Mouse (Mus musculus): ENCODE data around the gene Fbxo31.

Gene Fbxo31

DNA sequence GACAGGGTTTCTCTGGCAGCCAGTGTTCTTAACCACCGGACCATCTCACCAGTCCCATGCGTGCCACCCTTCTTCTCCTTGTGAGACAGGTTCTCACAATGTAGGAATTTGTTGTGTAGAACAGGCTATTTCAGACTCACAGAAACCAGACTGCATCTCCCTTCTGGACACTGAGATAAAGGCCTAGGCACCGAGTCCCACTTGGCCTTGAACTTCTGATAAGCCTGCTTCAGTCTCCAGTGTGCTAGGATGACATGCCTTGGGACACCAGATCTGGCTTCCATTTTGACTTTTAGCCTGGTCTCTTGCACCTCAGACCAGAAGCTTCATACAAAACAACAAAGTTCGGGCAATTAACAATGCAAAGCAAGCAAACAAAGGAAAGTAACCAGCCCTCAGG, 10.1 kb upstream of the Fbxo31 start:
- DNase-seq (ENCODE audit: low read depth), result no peak

DNA sequence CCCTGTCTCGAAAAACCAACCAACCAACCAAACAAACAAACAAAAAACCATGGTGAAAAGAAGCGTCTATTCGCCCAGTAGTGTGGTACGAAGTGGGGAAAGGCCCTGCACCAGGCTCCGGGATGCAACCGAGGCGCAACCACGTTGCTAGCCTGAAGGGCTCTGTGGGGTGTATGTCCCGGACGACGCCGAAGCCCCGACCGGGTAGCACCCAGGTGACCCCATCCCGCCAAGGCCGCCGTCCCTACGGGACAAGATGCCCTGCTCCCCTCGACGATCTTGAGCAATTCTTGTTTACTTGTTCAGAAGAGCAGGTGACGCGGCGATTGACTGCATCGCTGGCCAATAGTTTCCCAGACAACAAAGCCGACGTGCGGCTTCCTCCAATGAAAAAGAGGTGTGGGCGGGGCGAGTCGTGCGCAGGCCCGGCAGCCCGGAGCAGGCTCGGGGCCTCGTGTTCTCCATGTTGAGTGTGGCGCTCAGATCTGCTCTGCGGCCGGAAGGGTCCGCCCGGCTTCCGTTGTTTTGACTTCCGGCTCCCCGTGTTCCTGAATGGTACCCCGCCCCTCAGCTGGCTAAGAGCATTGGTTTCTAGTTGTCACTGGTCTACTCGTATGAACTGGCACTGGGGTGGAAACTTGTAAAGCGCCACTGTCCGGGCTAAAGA, 6.7 kb upstream of the Fbxo31 start:
- peak; percentile 96 for DNase-seq (ENCODE audit: low read depth)

DNA sequence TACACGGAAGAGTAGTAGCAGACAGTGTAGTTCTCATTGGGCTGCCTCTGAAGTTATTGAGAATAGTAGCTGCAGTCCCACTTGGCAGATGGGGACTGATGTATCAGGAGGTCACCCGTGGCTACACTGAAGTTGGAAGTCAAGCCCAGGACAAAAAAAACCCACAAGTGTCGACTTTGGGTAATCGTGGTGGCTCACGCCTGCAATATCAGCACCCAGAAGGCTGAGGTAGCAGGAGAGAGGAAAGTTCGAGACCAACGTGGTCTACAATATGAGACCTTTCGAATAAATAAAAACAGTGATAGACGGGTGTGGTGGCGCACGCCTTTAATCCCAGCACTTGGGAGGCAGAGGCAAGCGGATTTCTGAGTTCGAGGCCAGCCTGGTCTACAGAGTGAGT, 6.1 kb upstream of the Fbxo31 start:
- DNase-seq (ENCODE audit: low read depth), result no peak

DNA sequence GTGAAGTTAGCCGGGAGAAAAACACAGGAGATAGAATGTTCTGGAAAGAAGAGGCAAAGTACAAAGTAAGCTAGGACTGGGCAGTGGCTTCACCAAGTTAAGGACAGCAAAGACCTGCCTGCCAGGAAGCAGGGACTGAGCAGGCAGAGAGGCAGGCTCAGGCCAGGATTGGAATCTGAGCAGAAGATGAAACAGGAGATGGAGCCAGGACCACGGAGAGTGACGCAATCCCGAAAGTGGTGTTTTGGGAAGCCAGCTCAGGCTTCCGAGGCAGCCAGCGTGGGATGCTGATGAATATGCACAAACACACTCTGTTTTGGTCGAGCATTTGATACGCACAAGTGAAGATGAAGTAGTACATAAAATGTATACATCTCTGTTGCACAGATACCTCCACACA, 5.0 kb upstream of the Fbxo31 start:
- no peak for DNase-seq (ENCODE audit: low read depth)

DNA sequence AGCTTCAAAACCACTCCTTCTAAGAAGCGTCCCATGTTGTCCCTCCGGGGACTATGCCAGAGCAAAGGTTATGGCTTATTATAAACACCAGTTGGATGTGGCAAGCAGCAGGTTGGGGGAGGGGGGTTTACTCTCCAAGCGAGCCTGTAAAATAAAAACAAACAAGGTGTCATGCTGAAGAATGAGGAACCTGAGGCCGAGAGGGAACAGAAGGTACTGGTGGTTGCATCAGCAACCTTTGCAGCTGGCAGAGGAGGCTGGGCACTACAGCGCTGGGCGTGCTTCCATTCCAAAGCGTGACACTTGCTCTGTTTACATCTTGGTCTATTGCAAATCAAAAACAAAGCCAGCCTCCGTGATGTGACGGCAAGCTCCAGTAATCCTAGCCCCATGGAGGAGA, 1.9 kb upstream of the Fbxo31 start:
- no peak for DNase-seq (ENCODE audit: low read depth)

DNA sequence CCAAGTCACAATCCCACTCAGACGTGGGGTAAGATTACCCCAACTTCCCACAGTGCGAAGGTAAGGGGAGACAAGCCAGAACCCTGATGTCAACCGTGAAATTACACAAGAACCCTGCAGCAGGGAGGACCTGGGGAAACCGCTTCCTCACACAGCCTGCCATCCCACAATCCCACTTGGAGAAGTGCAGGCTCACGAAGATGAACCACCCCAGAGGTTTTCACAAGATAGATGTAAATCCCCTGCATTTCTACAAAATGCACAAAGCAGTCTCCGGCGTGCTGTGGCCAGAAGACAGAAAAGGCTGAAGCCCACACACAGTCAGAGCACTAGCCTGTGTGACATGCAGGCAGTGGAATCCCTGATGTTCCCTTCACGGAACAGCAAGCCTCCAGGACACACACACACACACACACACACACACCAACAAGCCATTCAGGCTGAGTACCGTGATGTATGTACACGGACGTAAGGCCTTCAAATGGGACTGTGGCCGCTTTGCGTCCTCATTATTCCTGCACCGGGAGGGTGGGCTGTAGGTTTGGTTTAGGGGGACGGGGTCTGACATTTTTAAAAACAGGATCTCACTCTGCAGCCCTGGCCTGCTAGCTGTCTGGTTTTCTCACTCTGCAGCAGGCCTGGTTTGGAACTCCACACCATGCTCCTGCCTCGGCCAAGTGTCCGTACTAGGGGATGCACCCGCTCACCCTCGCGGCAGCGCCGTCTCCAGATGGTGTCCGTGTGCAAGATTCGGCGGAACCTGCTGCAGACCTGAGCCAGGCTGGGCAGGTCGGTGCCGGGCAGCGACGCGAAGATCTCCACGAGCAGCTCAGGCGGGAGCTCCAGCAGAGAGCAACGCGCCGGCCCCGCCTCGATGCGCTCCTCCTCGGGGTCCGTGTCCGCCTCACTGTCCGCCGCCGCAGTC, 593 bp downstream of the Fbxo31 start:
- DNase-seq (ENCODE audit: low read depth), result no peak

DNA sequence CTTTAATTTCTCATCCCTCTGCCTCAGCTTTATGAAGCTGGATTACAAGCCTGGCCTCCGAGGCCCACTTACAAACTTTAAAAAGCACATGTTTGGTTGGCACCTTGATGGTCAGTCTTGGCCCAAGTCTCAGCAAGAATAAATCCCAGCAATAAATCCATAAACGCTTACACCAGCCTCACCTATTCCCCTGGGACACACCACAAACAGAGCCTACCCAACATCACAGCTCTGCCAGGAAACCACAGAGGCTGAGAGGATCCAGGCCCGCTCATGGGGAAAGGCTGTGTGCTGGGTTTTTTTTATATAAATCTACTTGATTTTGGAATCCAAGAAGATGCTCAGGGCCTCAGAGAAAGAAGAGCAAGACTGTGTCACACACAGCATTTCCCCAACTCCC, 2.9 kb downstream of the Fbxo31 start:
- DNase-seq (ENCODE audit: low read depth), result no peak

DNA sequence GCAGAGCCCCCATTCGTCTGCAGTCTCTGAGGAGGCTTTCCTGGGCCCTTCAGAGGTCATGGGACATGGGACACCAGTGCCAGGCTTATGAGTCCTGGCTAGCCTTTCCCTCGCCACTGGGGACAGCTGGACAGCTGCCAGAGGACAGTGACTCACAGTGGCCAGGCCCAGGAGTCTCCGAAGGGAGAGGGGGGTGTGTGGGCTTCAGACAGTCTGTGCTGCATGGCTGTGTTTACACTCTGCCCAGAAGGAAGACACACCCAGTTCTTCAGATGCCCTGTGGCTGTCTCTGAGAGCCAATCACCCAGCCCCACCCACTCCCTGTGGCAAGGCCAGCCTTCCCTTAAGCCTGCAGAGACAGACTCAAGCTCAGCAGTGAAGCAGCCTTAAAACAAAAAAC, 5.3 kb downstream of the Fbxo31 start:
- DNase-seq (ENCODE audit: low read depth), result no peak

DNA sequence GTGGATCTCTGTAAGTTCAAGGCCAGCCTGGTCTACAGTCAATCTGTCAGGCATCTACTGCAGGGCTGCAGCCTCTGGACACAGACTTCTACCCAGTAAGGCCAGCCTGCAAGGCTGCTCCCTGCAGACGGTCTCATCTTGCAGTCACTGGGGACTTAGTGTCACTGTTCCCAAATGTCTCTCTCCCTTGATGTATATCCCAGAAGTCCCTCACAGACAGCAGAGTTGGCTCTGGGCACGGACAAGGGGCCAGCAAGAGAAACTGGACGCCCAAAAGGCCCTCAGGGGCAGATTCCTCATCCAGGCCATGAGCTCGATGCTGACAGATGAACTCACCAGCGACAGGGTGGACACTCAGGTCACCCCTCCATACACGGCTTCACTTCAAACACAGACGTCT, 6.5 kb downstream of the Fbxo31 start:
- DNase-seq (ENCODE audit: low read depth), result no peak

DNA sequence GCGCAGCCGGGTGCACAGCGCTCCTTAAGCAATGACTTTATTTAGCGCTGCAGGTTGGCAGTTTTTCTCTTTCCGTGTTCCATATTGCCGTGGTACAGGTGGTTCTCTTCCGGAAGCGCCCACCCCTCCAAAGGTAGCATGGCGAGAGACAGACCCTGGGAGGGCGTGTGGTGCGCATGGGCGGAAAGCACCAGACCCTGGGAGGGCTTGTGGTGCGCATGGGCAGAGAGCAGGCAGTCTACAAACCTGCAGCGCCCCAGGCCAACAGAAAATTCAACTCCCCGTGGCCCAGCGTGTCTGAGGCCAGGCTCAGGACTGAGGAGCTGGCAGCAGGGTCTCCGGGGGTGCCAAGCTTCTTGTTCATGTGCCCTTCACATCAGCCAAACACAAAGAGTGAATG, 7.8 kb downstream of the Fbxo31 start:
- DNase-seq (ENCODE audit: low read depth), result no peak

DNA sequence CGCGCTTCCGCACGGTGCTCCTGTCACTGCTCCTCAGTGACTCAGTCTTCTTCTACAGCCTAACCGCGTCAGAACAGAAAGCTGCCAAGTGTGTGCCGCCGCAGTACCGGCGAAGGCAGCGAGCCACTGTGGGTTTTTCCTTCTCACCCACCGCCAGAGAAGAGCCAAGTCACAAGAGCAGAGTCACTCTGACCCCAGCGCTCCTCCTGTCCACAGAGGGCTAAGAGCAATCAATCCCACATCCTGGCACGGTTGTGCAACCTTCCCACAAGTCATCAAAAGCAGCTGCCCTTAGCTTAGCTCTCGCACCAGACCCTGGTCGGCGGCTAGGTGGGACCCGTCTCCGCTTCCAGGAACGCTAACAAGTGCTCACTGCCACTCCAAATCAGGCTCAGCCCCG, 8.3 kb downstream of the Fbxo31 start:
- no peak for DNase-seq (ENCODE audit: low read depth)

DNA sequence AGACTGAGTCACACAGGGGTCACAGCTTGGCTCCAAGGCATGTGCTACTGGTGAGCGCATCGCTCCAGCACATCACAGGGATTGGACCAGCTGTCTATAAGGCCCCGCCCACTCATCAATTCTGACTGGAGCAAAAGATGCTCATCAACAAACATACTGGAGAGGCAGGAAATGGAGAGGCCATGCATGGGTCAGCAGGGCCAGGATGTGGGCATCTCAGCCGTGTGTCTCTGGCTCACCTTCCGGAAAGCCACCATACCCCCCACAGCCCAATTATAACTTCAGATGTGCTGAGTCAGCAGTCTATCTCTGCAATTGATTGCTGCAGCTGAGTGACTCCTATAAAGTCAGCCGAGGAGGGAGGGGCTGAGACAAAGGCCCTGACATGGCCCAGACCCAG, 10.3 kb downstream of the Fbxo31 start:
- no peak for DNase-seq (ENCODE audit: low read depth)

DNA sequence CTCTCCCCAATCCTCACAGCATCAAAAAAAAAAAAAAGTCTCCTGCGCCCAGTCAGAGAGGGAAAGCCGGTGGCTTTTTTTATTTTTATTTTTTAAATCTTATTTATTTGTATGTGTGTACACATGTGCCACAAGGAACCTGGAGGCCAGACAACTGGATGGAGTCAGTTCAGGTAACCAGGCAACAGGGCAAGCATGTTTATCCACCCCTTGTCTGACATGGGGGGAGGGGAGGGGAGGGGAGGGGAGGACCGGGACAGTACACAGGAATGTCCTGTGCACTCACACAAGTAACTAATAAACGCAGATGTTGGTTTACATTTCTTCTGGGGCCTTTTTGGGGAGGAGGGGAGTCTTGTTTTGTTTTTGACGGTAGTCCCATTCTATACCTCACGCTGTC, 14.9 kb downstream of the Fbxo31 start:
- no peak for DNase-seq (ENCODE audit: low read depth)

DNA sequence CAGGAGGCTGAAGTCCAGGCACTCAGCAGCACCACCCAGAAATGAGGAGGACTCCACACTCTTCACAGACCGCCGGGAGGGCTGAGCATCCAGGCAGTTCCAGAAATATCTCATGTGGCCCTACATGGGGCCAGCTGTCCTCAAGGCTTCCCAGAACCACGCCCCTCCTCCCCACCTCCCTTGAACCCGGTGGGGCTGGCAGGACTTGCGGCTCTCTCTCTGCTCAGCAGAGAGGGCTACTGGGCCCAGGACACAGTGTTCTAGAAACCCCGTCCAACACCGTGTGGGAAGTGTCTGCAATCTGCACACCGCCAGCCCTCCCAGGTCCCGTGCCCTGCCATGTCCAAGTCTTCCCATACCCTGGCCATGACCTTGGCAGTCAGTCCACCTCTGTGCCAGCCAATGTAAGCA, 15.7 kb downstream of the Fbxo31 start:
- DNase-seq (ENCODE audit: low read depth), result no peak

DNA sequence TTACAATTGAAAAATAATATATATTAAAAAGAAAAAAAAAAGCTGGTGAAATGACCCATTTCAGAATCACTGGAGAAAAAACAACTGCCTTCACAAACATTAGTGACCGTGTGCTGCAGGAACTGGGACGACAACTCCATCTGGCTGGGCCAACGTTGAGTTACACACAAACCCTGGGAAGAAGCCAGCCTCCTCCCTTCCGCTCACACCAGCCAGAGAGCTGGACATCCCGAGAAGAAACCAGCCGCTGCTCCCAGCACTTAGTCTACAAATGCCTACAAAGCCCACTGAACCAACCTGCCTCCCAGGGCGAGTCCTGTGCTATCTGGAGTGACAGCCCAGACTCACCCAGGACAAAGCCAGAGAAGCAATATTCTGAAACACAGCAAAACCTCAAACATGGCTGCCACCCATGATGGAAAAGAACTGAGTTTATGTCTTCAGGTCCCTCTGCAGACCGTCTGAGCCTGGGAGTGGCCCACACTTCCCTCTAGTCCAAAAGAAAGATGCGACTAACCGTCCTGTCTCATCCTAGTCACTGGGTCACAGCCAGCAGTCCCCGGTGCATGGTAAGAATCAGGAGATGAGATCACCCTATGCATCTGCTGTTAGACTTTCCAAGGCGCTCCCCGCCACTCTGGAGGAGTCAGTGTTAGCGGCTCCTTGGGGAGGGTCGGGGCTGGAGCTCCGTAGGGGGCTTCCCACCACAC, 16.8 kb downstream of the Fbxo31 start:
- no peak for DNase-seq (ENCODE audit: low read depth)

DNA sequence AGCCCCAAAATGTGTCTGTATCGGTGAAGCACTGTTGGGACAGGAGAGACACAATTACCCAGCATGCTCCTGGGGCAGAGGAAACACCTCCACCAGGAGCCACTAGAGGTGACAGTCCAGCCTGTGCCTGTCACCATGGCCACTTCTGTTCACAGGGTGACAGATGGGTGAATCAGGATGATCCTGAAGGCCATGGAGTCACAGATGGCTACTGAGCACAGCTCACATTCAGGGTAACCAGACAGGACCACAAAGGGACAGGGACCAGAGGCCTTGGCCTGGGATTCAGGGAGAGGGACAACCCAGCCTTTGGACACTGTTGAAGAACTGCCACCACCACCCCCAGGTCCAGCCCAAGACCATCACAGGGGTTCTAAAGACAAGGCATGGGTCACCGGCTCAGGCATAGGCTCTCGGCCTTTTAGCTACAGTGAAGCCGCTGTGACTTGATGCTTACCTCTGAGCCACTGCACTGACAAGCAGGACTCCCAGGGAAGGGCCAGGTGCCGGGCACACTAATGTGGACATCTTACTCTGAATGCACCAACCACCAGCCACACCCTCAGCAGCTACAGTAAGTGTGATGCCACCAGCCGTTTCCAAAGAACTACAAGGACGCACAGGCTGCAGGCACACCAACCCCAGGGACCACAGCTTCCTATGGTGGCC, 18.0 kb downstream of the Fbxo31 start:
- no peak for DNase-seq (ENCODE audit: low read depth)

DNA sequence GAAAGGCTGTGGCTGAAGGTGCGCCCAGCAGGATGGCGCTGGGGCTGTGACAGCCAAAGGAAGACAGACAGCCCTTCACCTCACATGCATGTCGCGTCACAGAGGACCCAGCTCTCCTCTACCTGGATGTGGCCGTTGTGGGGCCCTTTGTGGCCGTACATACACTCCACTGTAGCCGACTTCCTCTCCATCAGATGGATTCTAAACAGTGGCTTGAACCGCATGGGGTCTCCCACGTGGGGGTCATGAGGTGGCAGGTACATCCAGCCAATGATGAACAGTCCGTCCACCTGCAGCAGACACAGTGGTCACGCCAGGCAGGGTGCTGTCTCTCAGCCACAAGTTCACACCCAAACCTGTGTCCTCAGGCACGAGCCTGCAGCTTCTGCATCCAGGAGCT, 18.8 kb downstream of the Fbxo31 start:
- no peak for DNase-seq (ENCODE audit: low read depth)

DNA sequence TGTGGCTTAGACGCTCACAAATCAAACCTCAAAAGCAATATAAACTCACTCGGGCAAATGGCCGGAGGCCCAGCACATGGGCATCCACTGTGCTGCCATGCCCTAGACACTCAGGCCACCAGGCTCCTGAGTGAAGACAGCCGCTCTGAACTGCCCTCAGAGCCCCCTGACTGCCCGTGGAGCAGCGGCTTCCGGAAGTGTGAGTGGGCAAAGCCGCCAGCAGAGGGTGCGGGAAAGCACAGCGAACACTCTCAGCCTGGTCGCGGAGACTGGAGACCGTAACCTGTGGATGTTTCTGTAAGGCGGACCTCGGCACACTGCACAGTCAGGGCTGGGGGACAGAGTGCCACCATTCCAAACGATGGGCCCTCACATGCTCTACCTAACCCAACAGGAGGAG, 20.1 kb downstream of the Fbxo31 start:
- no peak for DNase-seq (ENCODE audit: low read depth)

DNA sequence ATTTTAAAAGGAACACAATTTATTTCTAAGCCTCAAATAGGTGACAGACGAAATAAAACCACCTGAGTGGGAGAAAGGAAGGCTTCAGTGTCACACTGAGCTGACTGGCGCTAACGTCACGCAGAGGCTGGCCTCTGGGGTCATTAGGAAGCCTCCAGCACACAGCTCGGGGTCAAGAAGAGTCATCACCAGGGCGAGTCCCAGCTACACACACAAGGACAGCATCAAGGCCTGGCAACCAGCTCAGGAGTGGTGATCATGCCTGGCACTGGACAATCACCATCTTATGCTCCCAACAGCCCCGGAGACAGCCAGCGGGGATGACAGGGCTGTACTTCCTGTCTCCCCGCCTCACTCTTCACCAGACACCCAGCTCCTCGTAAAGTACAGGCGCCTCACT, 20.9 kb downstream of the Fbxo31 start:
- DNase-seq (ENCODE audit: low read depth), result no peak

DNA sequence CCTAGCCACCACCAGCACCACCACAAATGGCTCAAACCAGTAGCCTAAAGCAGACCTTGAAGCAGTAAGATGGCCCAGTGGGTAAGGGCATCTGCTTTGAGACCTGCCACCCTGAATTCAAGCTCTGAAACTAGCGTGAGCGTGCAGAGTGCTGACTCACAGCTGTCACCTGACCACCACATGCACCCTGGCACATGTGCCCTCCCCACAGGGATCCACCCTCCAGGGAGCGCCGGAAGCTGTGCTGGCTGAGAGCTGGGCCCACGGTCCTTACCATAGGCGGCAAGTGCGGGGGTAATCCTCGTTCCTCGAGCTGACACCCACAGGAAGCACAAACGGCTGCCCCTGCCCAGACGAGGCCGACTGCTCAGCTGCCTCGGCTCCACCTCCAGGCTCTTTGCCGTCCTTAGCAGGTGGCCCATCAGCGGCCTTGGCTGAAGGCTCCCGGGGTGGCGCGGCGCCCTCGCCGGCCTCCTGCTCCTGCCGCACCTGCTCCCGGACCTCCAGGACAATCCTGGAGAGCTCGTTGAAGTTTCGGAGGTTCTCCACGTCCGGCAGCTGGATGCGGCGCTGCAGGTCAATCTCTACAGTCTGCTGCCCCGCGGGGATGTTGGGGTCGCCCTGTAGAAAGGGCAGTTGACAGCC, 24.7 kb downstream of the Fbxo31 start:
- no peak for DNase-seq (ENCODE audit: low read depth)

DNA sequence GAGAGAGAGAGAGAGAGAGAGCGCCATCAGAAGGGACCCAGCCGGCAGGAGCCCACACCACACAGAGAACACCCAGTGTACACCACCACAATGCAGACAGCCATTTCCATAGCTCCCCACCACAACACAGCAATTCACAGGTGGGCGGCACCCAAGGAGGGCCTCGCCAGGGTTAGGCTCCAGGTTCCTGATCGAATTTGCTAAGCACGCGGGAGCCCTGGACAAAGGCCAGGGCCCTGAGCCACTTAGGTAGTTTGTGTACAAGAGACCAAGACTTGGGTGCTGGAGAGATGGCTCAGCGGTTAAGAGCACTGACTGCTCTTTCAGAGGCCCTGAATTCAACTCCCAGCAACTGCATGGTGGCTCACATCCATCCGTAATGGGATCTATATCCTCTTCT, 26.1 kb downstream of the Fbxo31 start:
- DNase-seq (ENCODE audit: low read depth), result no peak

Data from c-Kit-positive CD71-negative TER-119-negative erythroid progenitor cells, embryonic 14.5 days (primary cell).